Mouse (Mus musculus) layer of hippocampus, postnatal 25 days (tissue): ENCODE measurements around the gene Rbm3. TPM values are rescaled to one million over a fixed set of nuclear protein-coding genes. Genes with fewer than 3 reads are reported as not detected.
"Not testable (repeated sequence)": the region's sequence is repeated elsewhere in the genome, so short reads cannot be mapped to it uniquely, and the experiment has no call there.

Experiments used
- DNase-seq, 2 experiments: peaks; one replicate each; pipeline ENCODE4 v3.0.0; 2022; ENCODE audit warnings: mixed read lengths in 2 of 2, low spot score in 1 of 2; ENCODE audit errors: extremely low spot score in 1 of 2
- total RNA-seq, 2 experiments: library from RNA; stranded (reverse); gene quantifications; 2 replicates each; pipeline ENCODE4 v1.2.3; 2021

Rbm3 gene
- total RNA-seq, 2 experiments from 2014 or later: 94.0 to 137 TPM

DNA sequence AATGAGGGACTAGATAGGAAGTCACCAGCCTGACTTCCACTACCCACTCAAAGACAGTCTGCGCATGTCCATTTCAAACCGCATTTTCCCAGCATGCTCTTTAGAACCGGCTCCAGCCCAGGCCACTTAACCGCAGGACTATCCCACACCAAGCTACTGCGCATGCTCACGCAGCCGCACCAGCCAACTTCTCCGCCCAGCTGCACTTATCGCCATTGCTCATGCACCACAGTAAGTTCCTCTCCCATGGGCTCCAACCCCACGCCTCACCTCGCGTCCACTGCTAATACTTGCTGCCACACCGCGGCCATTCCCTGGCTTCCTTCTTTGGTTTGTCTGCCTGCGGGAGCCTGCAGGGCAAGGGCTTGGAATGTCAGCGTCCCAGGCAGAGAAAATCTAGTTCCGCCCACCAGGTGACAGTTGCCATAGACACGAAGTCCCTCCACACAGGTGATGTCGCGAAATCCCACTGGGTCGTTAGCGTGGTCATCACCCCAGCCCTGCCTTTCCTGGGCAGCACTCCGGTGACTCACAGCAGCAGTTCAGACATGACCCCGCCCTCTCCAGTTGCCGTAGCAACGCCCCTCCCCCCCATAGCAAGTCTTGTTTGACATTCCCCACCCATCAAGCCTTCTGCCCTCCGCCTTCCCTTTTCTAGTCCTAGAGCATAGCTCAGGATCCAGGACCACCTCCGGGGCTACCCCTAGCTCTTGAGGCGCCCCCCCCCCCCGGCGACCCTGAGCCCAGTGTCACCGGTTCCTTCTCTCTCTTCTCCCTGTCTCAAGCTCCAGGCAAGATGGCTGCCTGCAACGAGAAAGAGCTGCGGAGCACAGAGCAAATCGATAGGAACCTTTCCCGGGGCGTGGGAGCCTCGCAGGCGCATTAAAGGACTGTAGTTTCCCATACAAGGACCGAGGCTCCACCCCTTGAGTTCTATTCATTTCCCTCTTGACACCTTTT, 13.4 kb downstream of the Rbm3 start, which contains the start of gene Wdr13:
Wdr13 (minus strand) TSS at position 876 of the 960 bp plus-strand sequence.
- DNase-seq: peak; percentile 66 to 73

DNA sequence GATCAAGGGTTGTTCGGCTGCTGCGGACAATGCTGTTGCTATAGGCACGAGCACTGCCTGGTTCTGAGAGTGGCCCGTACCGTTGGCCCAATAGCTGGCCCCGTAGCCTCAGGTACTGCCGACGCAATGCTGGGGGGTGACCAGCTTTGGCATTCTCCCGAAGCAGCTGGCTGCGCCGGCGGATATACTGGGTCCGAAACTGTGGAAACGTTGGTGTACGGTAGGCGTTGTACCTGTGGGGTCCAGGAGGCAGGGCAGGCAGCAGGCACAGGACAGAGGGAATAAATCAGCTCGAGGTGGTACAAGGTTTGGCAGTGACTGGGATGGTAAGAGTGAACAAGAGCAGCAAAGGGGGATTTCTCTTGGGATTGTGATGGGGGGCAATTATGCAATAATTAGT, 14.3 kb downstream of the Rbm3 start:
- no peak for DNase-seq

DNA sequence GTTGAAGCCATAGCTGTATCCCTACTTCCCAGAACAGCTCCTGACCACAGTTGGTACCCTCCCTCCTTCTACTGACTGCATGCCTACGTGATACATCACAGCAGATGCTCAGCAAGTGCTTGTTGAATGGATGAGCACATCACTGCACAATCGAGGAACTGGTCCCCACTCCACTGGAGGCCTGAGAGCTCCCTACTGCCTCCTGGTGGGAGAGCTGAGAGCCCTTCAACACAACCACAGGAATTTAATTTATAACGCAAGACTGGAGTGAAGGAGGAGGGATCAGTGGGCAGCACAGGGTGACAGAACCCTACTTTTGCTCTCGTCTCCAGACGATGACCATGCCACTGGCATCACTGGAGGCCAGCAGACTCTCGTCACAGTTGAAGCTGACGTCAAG, 20.4 kb downstream of the Rbm3 start:
- DNase-seq: no peak

DNA sequence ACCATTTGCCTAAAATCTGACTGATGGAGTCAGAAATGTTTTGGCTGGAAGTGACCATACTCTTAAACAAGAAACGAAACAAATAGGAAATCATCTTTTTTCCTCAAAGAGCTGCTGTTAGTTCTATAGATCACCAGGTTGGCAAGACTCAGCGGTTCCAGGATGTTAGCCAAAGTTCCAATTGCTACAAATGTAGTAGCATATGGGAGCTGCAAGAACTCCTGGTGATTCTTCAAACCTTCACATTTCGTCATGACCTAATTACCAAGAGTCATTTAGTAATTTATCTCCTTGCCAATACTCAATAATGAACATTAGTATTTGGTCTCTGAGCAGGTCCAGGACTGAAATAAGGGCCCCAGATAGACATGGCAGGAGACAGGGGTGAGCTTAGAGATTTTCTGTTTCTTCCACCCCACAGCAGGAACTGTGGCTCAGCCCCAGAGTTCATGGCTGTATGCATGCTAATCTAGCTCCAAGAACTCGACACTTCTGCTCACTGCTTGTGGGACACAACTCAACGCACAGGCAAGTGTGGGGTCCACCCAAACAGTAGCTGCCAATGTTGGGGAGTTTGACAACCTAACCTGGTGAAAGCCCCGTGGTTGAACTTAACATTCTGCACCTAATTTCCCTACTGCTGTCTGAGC, 21.7 kb downstream of the Rbm3 start:
- DNase-seq: no peak

DNA sequence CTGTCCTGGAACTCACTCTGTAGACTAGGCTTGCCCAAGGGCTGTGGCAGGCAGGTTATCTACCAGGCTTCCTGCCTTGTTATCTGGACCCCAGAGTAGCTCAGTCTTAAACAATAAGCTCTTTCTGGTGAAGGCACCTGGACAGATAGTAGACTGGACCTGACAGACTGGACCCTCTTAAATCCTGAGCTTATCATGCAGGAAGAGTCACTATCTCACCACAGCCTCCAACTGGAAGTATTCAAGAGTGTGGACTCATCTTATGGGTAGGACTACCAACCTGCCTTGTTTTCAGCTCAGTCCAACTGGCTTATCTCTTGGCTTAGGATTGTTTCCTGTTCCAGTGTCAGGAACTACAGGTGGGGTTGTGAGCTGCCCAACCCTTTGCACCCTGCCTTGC, 28.4 kb downstream of the Rbm3 start:
- no peak for DNase-seq

DNA sequence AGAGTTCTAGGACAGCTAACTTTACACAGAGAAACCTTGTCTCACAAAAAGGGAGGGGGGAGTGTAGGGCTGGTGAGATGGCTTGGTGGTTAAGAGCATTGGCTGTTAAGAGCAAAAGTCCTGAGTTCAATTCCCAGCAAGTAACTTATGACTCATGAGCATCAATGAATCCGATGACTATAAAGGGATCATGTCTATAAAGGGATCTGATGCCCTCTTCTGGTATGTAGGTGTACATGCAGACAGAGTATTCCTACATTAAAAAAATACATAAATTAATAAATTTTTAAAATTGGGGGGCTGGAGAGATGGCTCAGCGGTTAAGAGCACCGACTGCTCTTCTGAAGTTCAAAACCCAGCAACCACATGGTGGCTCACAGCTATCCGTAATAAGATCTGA, 30.4 kb downstream of the Rbm3 start:
- DNase-seq: no peak

DNA sequence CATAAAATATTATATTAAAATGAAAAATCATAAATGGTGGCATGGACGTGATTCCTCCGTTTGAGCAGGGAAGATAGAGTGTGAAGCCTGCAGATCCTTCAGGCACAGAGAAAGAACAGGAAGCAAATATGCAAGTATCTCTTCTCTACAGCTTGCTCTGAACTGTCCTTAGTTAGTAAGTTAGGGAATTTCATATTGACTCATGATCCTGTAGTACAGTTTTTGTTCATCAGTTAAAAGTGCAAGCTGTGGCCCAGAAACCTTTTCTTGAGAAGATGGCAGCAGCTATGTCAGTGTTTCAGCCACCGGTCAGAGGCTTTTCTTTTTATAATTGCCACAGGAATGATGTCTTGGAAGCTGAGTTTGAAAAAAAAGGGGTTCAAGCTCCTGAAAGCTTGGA, 40.7 kb downstream of the Rbm3 start:
- no peak for DNase-seq

DNA sequence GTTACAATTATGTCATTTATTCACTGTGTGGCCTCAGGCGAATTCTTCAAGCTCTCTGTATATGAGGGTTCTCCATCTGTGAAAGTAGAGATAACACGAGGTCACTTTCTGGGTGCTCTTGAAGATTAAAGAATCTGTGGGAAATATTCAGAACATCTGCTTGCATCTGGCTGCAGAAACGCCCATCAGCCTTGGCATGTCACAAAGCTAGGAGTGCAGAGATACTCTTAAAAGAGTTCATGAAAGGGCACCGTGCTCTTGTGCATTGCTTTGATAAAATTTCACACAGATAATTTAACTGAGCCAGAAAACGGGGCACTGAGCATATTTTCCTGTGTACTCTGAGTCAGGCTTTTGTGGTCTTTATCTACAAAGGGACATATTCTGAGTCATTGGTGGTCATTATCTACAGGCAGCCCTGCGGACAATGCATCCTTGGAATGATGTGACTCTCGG, 43.4 kb downstream of the Rbm3 start:
- no peak for DNase-seq

DNA sequence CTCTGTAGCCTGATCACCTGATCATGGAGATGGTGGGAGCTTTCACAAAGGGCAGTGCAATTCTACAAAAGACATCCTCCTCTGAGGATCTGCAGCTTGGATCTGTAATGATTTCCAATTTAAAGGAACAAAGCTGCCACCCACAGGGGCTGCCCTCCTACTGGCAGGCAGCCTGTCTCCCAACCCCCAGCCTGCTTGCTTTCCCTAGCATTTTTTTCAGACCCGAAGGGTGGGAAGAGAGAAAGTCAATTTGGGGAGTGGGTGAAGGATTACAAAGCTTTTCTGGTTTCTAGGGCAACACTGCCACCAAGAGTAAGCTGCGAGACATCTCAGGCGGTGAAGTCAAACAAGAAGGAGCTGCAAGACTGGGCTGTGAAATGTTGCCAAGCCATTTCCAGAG, 44.7 kb downstream of the Rbm3 start:
- DNase-seq: peak; percentile 25 to 40

DNA sequence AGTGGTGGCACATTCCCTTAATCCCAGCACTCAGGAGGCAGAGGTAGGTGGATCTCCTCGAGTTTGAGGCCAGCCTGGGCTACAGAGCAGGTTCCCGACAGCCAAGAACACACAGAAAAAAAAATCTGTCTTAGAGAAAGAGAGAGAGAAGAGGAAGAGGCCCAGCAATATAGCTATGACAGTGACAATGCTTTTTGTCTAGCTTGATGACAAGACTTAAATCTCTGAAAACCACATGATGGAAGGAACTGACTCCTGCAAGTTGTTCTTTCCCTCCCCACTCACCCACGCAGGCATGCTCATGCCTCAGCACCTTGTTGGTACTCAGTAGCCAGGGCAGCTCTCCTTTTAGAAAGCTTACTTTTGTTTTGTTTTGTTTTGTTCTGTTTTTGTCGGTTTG, 46.2 kb downstream of the Rbm3 start:
- DNase-seq: no peak

DNA sequence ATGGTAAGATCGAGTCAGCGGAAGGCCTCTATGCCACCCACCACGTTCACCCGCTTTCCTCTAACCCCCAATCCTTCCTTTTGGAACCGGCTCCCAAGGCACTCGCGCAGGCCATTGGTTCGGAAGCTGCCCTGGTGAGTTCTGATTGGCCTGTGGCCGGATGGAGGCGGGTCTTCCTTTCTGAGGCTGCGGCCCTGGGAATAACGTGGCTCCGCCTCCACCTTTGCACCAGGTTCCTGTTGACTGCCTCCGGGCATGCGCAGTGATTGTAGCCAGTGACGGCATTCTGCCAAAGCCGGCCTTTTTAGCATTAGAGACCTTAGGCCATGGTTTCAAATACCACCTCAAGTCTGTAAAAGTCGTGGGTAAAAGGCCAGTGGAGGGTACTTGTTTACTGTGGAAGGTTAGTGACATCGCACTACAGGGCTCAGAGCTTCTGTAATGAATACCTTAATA, 48.9 kb downstream of the Rbm3 start:
- peak; percentile 72 to 88 for DNase-seq

DNA sequence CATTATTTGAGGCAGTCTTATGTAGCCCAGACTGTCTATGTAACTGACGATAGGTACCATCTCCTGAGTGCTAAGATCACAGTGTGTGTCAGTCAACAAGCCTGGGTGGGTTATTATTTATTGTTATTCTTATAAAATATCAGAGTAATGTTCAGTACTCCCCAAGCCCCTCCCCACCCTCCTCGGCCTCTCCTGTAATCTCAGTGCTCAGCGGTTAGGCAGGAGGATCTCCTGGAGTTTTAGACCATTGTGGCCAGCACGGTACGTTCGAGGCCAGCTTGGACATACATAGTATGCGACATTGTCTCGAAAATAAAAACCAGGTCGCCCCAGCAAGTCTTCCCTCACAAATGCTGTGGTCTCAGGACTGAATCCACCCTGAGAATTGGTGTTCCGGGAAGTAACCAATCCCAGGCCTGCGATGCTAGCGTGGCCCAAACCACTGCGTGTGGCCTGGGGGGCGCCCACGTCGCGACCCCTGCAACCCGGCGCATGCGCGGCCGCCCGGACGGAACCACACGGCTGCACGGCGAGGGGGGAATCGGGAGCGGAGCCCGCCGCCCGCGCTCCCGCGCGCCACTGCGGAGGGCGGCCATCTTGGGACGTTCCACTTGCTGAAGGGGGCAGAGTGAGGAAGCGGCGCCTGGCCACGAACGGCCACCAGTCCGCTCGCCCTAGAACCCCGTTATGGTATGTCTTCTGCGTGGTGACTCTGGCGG, 49.5 kb downstream of the Rbm3 start:
- DNase-seq: peak; percentile 68 to 92

DNA sequence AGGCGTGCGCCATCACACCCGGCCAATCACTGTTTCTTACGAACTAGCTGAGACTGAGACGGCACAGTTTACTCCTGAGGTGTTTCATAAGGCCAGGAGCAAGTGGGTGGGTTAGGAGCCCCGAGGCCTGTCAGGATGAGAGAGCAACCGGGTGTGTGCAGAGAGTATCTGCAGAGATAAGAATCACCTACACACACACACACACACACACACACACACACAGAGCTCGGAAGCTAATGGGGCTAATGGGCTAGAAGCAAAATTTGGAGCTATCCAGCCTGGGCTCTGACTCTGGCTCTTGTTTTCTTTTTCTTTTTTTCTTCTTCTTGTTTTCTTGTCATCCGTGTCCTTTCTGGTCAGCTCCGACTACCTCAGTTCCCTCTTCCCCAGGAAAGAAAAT, 50.1 kb downstream of the Rbm3 start:
- no peak for DNase-seq

DNA sequence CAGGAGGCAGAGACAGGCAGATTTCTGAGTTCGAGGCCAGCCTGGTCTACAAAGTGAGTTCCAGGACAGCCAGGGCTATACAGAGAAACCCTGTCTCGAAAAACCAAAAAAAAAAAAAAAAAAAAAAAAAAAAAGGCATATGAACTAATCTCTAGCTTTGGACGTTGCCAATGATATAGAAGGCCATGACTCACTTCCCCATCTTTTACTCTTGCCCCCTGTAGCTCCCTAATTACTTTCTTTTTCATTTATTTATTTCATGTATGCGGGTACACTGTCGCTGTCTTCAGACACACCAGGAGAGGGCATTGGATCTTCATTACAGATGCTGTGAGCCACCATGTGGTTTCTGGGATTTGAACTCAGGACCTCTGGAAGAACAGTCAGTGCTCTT, 54.7 kb downstream of the Rbm3 start:
- not testable (repeated sequence) for DNase-seq

DNA sequence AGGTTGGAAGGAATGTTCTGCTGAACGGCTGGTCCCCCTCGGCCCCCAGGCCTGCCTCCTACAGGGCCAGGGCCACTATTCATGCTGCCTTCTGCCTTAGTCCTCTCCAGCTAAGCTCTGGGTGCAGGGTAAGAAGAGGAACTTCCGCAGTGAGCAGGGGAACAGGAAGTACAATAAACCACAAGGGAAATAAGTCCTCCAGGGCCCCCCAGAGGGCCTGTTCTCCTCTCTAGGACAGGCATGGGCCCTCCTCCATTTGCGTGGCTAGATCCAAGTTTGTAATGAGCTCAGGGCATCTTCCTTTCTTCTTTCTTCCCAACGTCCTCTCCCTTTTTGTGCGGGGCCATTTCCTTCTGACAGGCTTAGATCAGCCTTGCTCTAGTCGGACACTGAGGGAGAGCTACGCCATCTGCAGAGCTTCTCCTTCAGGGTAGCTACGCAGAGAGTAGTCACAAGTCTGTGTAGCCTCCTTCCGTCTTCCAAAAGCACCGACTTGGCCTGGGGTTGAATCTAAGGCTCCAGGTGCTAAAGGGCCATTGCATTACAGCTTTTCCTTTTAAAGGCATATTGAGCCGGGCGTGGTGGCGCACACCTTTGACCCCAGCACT, 55.2 kb downstream of the Rbm3 start, which contains the start of gene Was:
Was (minus strand) TSS at position 153 of the 608 bp plus-strand sequence.
- no peak for DNase-seq

DNA sequence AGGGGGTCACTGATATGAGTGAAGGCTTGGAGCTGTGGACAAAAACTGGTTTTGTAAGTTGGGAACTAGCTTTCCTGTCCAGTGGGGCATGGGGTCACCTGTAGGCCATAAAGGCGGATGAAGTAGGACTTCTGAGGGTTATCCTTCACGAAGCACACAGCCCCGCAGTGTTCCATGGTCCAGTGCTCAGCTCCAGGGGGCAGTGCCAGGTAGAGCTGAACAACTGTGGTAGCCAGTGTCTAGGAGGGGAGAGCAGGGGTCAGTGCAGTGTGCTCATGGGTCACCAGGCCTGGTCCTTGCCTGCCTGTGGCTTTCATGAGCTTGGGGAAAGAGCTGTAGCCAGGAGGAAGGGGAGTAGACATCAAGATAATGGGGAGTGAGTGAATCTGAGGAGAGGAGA, 55.9 kb downstream of the Rbm3 start:
- no peak for DNase-seq
